Mouse (Mus musculus): ENCODE measurements around the gene Csnk1g1. TPM values are rescaled to one million over a fixed set of nuclear protein-coding genes. Genes with fewer than 3 reads are reported as not detected.

The Csnk1g1 gene
- polyA plus RNA-seq, 1 experiment from 2014 or later: 11.7 TPM

- Histone ChIP-seq H3K9me3 (replicated peaks; ENCODE audit: control insufficient read depth, low read length) (no peaks in the 10 kb centered on the region), H3K4me3 (ENCODE audit: low read length) (no peak overlapping the region), H3K36me3 (ENCODE audit: control insufficient read depth, insufficient read depth) (peaks cover 22% of the 10 kb centered on the region), H3K27ac (ENCODE audit: low read length) (no peak overlapping the region), H3K4me2 (ENCODE audit: low read depth, low read length) (no peak overlapping the region), H3K4me1 (ENCODE audit: control insufficient read depth, insufficient read depth, low read length) (no peaks in the 10 kb centered on the region; the same call in 1 of the 2 replicates), H3K27me3 (ENCODE audit: control insufficient read depth, insufficient read depth, low read length) (no peaks in the 10 kb centered on the region), H3K9ac (ENCODE audit: low read length) (no peak overlapping the region)
- WGBS: 85% methylated on average over 3 of the region's 3 CpGs
- ATAC-seq (replicated peaks; ENCODE audit: extremely low read depth, insufficient read depth, low FRiP score): no peak
Observed at GRCm38 (mm10) chr9:66084171-66084570, 175.4 kb downstream of the Csnk1g1 start.

- 93% methylated on average over 7 of the region's 7 CpGs for WGBS
- H3K27ac ChIP-seq (ENCODE audit: low read length): no peak overlapping the region
- H3K4me1 ChIP-seq (ENCODE audit: control insufficient read depth, insufficient read depth, low read length): no peaks in the 10 kb centered on the region; the same call in none of the 2 replicates
- no peaks in the 10 kb centered on the region for H3K9me3 ChIP-seq (replicated peaks; ENCODE audit: control insufficient read depth, low read length)
- H3K36me3 ChIP-seq (ENCODE audit: control insufficient read depth, insufficient read depth): peaks cover 32% of the 10 kb centered on the region
- H3K4me2 ChIP-seq (ENCODE audit: low read depth, low read length): no peak overlapping the region
- no peak overlapping the region for H3K4me3 ChIP-seq (ENCODE audit: low read length)
- no peak overlapping the region for H3K9ac ChIP-seq (ENCODE audit: low read length)
- H3K27me3 ChIP-seq (ENCODE audit: control insufficient read depth, insufficient read depth, low read length): no peaks in the 10 kb centered on the region
- ATAC-seq (replicated peaks; ENCODE audit: extremely low read depth, insufficient read depth, low FRiP score): no peak
Observed at GRCm38 (mm10) chr9:66087062-66087461, 178.3 kb downstream of the Csnk1g1 start.

- no peak overlapping the region for H3K9ac ChIP-seq (ENCODE audit: low read length)
- no peak overlapping the region for H3K4me2 ChIP-seq (ENCODE audit: low read depth, low read length)
- H3K36me3 ChIP-seq (ENCODE audit: control insufficient read depth, insufficient read depth): peaks cover 35% of the 10 kb centered on the region
- H3K4me3 ChIP-seq (ENCODE audit: low read length): no peak overlapping the region
- no peaks in the 10 kb centered on the region for H3K27me3 ChIP-seq (ENCODE audit: control insufficient read depth, insufficient read depth, low read length)
- no peak for ATAC-seq (replicated peaks; ENCODE audit: extremely low read depth, insufficient read depth, low FRiP score)
- 36% methylated on average over 4 of the region's 4 CpGs for WGBS
- no peak overlapping the region for H3K27ac ChIP-seq (ENCODE audit: low read length)
- no peaks in the 10 kb centered on the region for H3K9me3 ChIP-seq (replicated peaks; ENCODE audit: control insufficient read depth, low read length)
- peaks cover 2% of the 10 kb centered on the region for H3K4me1 ChIP-seq (ENCODE audit: control insufficient read depth, insufficient read depth, low read length)
Observed at GRCm38 (mm10) chr9:66088411-66088810, 179.7 kb downstream of the Csnk1g1 start.

GRCm38 (mm10) chr9:66090593-66091244, 182.0 kb downstream of the Csnk1g1 start:
- ATAC-seq (replicated peaks; ENCODE audit: extremely low read depth, insufficient read depth, low FRiP score): no peak
- peaks cover 2% of the 10 kb centered on the region for H3K4me1 ChIP-seq (ENCODE audit: control insufficient read depth, insufficient read depth, low read length)
- no peak overlapping the region for H3K4me2 ChIP-seq (ENCODE audit: low read depth, low read length)
- no peak overlapping the region for H3K9ac ChIP-seq (ENCODE audit: low read length)
- WGBS: 79% methylated on average over 13 of the region's 13 CpGs
- no peaks in the 10 kb centered on the region for H3K9me3 ChIP-seq (replicated peaks; ENCODE audit: control insufficient read depth, low read length)
- no peaks in the 10 kb centered on the region for H3K27me3 ChIP-seq (ENCODE audit: control insufficient read depth, insufficient read depth, low read length)
- H3K4me3 ChIP-seq (ENCODE audit: low read length): no peak overlapping the region
- H3K36me3 ChIP-seq (ENCODE audit: control insufficient read depth, insufficient read depth): peaks cover 46% of the 10 kb centered on the region
- no peak overlapping the region for H3K27ac ChIP-seq (ENCODE audit: low read length)

GRCm38 (mm10) chr9:66091327-66092231, 182.9 kb downstream of the Csnk1g1 start:
- 56% methylated on average over 6 of the region's 6 CpGs for WGBS
- no peak overlapping the region for H3K27ac ChIP-seq (ENCODE audit: low read length)
- H3K4me3 ChIP-seq (ENCODE audit: low read length): no peak overlapping the region
- peaks cover 49% of the 10 kb centered on the region for H3K36me3 ChIP-seq (ENCODE audit: control insufficient read depth, insufficient read depth)
- H3K9me3 ChIP-seq (replicated peaks; ENCODE audit: control insufficient read depth, low read length): no peaks in the 10 kb centered on the region
- H3K27me3 ChIP-seq (ENCODE audit: control insufficient read depth, insufficient read depth, low read length): no peaks in the 10 kb centered on the region
- no peak overlapping the region for H3K4me2 ChIP-seq (ENCODE audit: low read depth, low read length)
- H3K9ac ChIP-seq (ENCODE audit: low read length): no peak overlapping the region
- H3K4me1 ChIP-seq (ENCODE audit: control insufficient read depth, insufficient read depth, low read length): peaks cover 2% of the 10 kb centered on the region
- ATAC-seq (replicated peaks; ENCODE audit: extremely low read depth, insufficient read depth, low FRiP score): no peak

GRCm38 (mm10) chr9:66092664-66093063, 183.9 kb downstream of the Csnk1g1 start:
- H3K36me3 ChIP-seq (ENCODE audit: control insufficient read depth, insufficient read depth): peaks cover 46% of the 10 kb centered on the region
- no peak overlapping the region for H3K27ac ChIP-seq (ENCODE audit: low read length)
- 56% methylated on average over 2 of the region's 2 CpGs for WGBS

More at GRCm38 (mm10) chr9:66092664-66093063, 183.9 kb downstream of the Csnk1g1 start:
- no peaks in the 10 kb centered on the region for H3K27me3 ChIP-seq (ENCODE audit: control insufficient read depth, insufficient read depth, low read length)
- H3K9ac ChIP-seq (ENCODE audit: low read length): no peak overlapping the region
- no peak overlapping the region for H3K4me3 ChIP-seq (ENCODE audit: low read length)
- peaks cover 2% of the 10 kb centered on the region for H3K4me1 ChIP-seq (ENCODE audit: control insufficient read depth, insufficient read depth, low read length)
- no peak for ATAC-seq (replicated peaks; ENCODE audit: extremely low read depth, insufficient read depth, low FRiP score)
- no peak overlapping the region for H3K4me2 ChIP-seq (ENCODE audit: low read depth, low read length)
- no peaks in the 10 kb centered on the region for H3K9me3 ChIP-seq (replicated peaks; ENCODE audit: control insufficient read depth, low read length)

Other genes with a start within 250 kb of the Csnk1g1 start
- gene Oaz2, start 240.9 kb upstream of the Csnk1g1 start, polyA plus RNA-seq (2015; fragmentation: Nextera tagmentation; extraction: Ambion mirVana): 299 and 313 TPM in 2 replicates
- 4.2 and 5.1 TPM in 2 replicates for gene Zfp609, start 81.4 kb upstream of the Csnk1g1 start, polyA plus RNA-seq (2015; fragmentation: Nextera tagmentation; extraction: Ambion mirVana)
- gene Pclaf, start 18.7 kb upstream of the Csnk1g1 start, polyA plus RNA-seq (2015; fragmentation: Nextera tagmentation; extraction: Ambion mirVana): 85.6 and 105 TPM in 2 replicates
- 21.7 and 22.5 TPM in 2 replicates for gene Trip4, start 130 bp upstream of the Csnk1g1 start, polyA plus RNA-seq (2015; fragmentation: Nextera tagmentation; extraction: Ambion mirVana)
- 354 and 365 TPM in 2 replicates for gene Ppib, start 151.3 kb downstream of the Csnk1g1 start, polyA plus RNA-seq (2015; fragmentation: Nextera tagmentation; extraction: Ambion mirVana)
- 1.4 and 1.8 TPM in 2 replicates for gene Snx22, start 160.8 kb downstream of the Csnk1g1 start, polyA plus RNA-seq (2015; fragmentation: Nextera tagmentation; extraction: Ambion mirVana)
- gene Snx1, start 217.7 kb downstream of the Csnk1g1 start, polyA plus RNA-seq (2015; fragmentation: Nextera tagmentation; extraction: Ambion mirVana): 66.8 and 73.6 TPM in 2 replicates
- 152 and 175 TPM in 2 replicates for gene Ciao2a, start 217.7 kb downstream of the Csnk1g1 start, polyA plus RNA-seq (2015; fragmentation: Nextera tagmentation; extraction: Ambion mirVana)
- 6.4 and 6.5 TPM in 2 replicates for gene Dapk2, start 249.3 kb downstream of the Csnk1g1 start, polyA plus RNA-seq (2015; fragmentation: Nextera tagmentation; extraction: Ambion mirVana)